Mouse (Mus musculus): Measurements from ENCODE around the gene Urb1.

The Urb1 gene

GRCm38 (mm10) chr16:90701541-90701940 lies 108.7 kb downstream of the Urb1 start:
- peak; percentile 68 for DNase-seq (ENCODE audit: low read depth, low spot score)

All from ES-CJ7 (cell line).